Mouse (Mus musculus): Measurements from ENCODE around the gene Fgfr2. TPM values are rescaled to one million over a fixed set of nuclear protein-coding genes. Genes with fewer than 3 reads are reported as not detected.

Fgfr2 gene
- total and polyA plus RNA-seq, 2 experiments from 2014 or later, result 12.1 to 32.6 TPM

DNA sequence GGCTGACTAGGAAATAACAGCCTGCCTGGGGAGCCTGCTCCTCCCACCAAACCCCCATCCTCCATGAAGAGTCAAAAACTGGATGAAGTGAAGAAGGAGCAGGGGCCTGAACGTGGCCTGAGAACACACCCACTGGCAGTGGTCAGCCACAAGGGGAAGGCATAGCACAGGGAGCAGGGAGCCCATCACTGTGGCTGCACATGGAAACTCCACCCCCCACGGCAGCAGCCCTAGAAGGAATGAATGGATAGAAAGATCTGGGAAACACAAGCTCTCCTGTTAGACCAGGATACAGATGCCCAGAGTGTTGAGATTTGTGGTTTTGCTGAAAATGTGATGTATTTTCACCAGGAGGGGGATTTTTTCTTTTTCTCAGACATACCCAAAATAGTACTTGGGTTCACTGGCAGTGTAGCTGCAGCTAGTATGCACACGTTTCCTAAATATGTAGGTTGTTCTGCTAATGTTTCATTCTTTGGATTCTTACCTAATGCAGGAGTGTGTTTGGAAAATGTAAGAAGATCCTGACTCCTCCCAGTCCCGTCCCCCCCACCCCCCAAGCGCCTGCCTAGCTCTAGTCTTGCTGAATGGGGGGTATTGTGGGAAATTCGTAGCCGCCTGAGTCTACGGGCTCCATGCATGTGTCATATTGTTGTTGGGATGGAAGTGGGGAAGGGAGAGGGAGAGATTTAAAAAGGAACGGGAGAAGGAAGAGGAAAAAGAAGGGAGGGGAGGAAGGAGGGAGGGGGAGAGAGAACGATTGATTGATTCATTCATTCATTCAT, 749.4 kb downstream of the Fgfr2 start:
- 60% methylated on average over 10 of the region's 10 CpGs for WGBS
- DNase-seq (ENCODE audit: low spot score), result peak; percentile 59
- ATAC-seq (ENCODE audit: low FRiP score), result peak; percentile 27; the same call in 1 of the 2 replicates

DNA sequence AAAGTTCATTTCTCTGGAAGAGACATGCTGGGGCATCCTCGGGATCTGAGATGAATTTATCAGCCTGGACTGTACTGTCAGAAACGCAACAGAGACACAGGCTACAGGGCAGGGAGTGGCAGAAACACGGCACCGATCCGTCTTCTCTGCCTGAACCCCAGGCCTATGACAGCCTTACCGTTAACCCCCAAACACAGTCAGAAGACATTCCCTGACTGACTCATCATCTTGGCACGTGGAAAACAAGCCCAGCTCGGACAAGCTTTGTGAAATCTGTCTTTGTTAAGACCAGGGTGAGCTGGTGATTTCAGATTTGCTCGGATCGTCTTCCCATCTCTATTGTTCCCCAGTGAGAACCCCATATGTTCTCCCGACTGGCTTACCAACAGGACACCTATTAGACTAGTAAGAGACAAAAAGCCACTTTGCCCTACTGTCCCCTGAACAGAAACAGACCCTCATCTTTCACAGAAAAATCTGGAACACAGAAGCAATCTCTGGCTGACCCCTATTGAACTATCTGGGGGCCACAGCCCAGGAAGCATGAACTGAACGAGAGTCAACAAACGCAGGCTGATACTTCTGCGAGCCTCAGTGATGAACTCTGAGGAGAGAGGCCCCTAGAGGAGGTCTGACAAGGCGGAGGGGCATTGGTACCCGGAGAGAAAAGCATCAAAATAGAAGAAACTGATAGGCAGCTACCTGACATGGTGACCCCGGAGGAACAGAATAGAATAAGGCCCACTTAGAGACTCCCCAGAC, 750.2 kb downstream of the Fgfr2 start:
- no peaks in the 10 kb centered on the region for H3K27me3 ChIP-seq (ENCODE audit: insufficient read depth, low read length)
- H3K9me3 ChIP-seq (ENCODE audit: low read length), result no peaks in the 10 kb centered on the region
- DNase-seq (ENCODE audit: low spot score), result no peak
- H3K9ac ChIP-seq (replicated peaks; ENCODE audit: low read length, poor library complexity, severe bottlenecking), result no peak overlapping the region
- ATAC-seq (ENCODE audit: low FRiP score), result no peak
- H3K4me3 ChIP-seq (ENCODE audit: low read depth, low read length), result no peak overlapping the region
- 26% methylated on average over 17 of the region's 17 CpGs for WGBS
- no peaks in the 10 kb centered on the region for H3K36me3 ChIP-seq (ENCODE audit: insufficient read depth, low read length)
- no peak for TF ChIP-seq CTCF (IDR thresholded peaks at IDR 0.05)
- H3K4me1 ChIP-seq (ENCODE audit: insufficient read depth, low read length), result 0 out of 2 replicates have a peak, but pooled peaks cover 6% of the 10 kb centered on the region
- no peak overlapping the region for H3K4me2 ChIP-seq (ENCODE audit: low read depth, low read length, poor library complexity, severe bottlenecking)
- 0 out of 2 replicates have a peak overlapping the region, but pooled peaks have one; percentile 4 for H3K27ac ChIP-seq (ENCODE audit: low read depth, low read length)

More for the DNA sequence above, 749.4 kb downstream of the Fgfr2 start:
- H3K27ac ChIP-seq (ENCODE audit: low read depth, low read length), result no peak overlapping the region
- H3K27me3 ChIP-seq (ENCODE audit: insufficient read depth, low read length), result no peaks in the 10 kb centered on the region
- TF ChIP-seq CTCF (IDR thresholded peaks at IDR 0.05), result peak; percentile 36
- H3K9me3 ChIP-seq (ENCODE audit: low read length), result no peaks in the 10 kb centered on the region
- no peak overlapping the region for H3K4me2 ChIP-seq (ENCODE audit: low read depth, low read length, poor library complexity, severe bottlenecking)
- no peak overlapping the region for H3K4me3 ChIP-seq (ENCODE audit: low read depth, low read length)
- H3K9ac ChIP-seq (replicated peaks; ENCODE audit: low read length, poor library complexity, severe bottlenecking), result no peak overlapping the region
- H3K4me1 ChIP-seq (ENCODE audit: insufficient read depth, low read length), result 0 out of 2 replicates have a peak, but pooled peaks cover 6% of the 10 kb centered on the region
- no peaks in the 10 kb centered on the region for H3K36me3 ChIP-seq (ENCODE audit: insufficient read depth, low read length)

DNA sequence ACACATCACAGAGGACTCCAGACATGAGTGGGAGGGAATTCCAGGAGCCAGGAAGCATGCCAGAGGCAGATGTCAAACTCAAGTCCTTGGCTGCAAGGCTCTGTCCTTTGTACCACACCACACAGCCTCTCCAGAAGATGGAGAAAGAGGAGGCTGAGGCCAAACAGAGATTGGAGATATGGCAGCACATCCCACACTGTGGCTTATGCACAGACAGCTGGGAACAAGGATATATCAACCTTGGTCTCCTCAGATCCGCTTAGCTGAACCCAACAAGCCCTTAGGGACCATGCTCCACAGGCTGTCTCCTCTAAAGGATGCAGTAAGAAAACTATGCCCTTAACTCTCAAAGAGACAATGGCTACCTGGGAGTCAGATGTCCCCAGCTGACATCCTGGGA, 751.3 kb downstream of the Fgfr2 start:
- ATAC-seq (ENCODE audit: low FRiP score) (no peak), DNase-seq (ENCODE audit: low spot score) (no peak)
- H3K9me3 ChIP-seq (ENCODE audit: low read length), result no peaks in the 10 kb centered on the region
- TF ChIP-seq CTCF (IDR thresholded peaks at IDR 0.05), result no peak
- H3K4me3 ChIP-seq (ENCODE audit: low read depth, low read length), result no peak overlapping the region
- H3K4me2 ChIP-seq (ENCODE audit: low read depth, low read length, poor library complexity, severe bottlenecking), result no peak overlapping the region
- H3K4me1 ChIP-seq (ENCODE audit: insufficient read depth, low read length), result 0 out of 2 replicates have a peak, but pooled peaks cover 6% of the 10 kb centered on the region
- H3K27ac ChIP-seq (ENCODE audit: low read depth, low read length), result no peak overlapping the region
- no peaks in the 10 kb centered on the region for H3K27me3 ChIP-seq (ENCODE audit: insufficient read depth, low read length)
- H3K36me3 ChIP-seq (ENCODE audit: insufficient read depth, low read length), result no peaks in the 10 kb centered on the region
- WGBS, result 80% methylated on average over 1 of the region's 1 CpGs
- no peak overlapping the region for H3K9ac ChIP-seq (replicated peaks; ENCODE audit: low read length, poor library complexity, severe bottlenecking)

DNA sequence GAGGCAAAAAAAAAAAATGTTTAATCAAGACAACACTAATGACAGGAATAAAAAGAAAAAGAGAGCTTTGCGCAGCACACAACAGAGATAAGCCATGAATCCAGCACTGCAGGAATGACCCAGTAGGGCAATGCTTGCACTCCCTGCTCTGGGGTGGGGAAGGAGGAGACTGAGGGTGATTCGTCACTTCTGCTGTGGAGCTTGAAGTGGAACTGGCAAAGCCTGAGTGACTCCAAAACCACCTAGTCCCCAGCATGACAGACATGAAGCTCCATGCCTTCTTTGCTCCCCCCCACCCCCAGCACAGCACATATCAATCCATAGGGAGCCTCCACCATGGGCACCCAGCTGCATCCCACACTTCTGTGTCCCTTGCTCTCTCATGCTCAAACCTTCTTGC, 753.4 kb downstream of the Fgfr2 start:
- ATAC-seq (ENCODE audit: low FRiP score) (no peak), DNase-seq (ENCODE audit: low spot score) (no peak)
- Histone ChIP-seq H3K9ac (replicated peaks; ENCODE audit: low read length, poor library complexity, severe bottlenecking) (no peak overlapping the region), H3K36me3 (ENCODE audit: insufficient read depth, low read length) (no peaks in the 10 kb centered on the region), H3K27me3 (ENCODE audit: insufficient read depth, low read length) (no peaks in the 10 kb centered on the region), H3K4me3 (ENCODE audit: low read depth, low read length) (no peak overlapping the region), H3K9me3 (ENCODE audit: low read length) (no peaks in the 10 kb centered on the region), H3K4me2 (ENCODE audit: low read depth, low read length, poor library complexity, severe bottlenecking) (no peak overlapping the region), H3K4me1 (ENCODE audit: insufficient read depth, low read length) (0 out of 2 replicates have a peak, but pooled peaks cover 6% of the 10 kb centered on the region), H3K27ac (ENCODE audit: low read depth, low read length) (no peak overlapping the region)
- WGBS, result 73% methylated on average over 2 of the region's 2 CpGs
- TF ChIP-seq CTCF (IDR thresholded peaks at IDR 0.05), result no peak

DNA sequence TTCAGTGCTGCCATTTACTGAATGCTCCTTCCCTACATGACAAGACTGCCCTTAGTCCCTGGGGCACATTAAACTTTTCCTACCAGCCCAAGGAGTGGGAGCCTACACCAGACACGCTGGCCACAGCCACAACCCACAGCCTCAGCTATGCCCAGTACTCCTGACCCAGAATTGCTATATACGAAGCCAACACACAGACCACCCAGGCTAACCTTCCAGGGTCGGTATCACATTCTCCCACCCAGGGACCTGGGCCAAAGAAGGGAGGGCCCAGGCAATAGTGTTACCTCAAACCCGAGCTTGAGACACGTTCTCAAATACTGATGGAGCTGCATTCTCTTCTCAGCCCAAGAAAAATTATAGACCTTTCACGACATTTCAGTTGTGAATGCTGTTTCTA, 754.3 kb downstream of the Fgfr2 start:
- no peak for DNase-seq (ENCODE audit: low spot score)
- Histone ChIP-seq H3K4me2 (ENCODE audit: low read depth, low read length, poor library complexity, severe bottlenecking) (no peak overlapping the region), H3K9me3 (ENCODE audit: low read length) (no peaks in the 10 kb centered on the region), H3K4me1 (ENCODE audit: insufficient read depth, low read length) (0 out of 2 replicates have a peak, but pooled peaks cover 6% of the 10 kb centered on the region), H3K36me3 (ENCODE audit: insufficient read depth, low read length) (no peaks in the 10 kb centered on the region), H3K4me3 (ENCODE audit: low read depth, low read length) (no peak overlapping the region), H3K9ac (replicated peaks; ENCODE audit: low read length, poor library complexity, severe bottlenecking) (no peak overlapping the region), H3K27me3 (ENCODE audit: insufficient read depth, low read length) (no peaks in the 10 kb centered on the region), H3K27ac (ENCODE audit: low read depth, low read length) (no peak overlapping the region)
- TF ChIP-seq CTCF (IDR thresholded peaks at IDR 0.05), result no peak
- no peak for ATAC-seq (ENCODE audit: low FRiP score)
- WGBS, result 80% methylated on average over 6 of the region's 6 CpGs

DNA sequence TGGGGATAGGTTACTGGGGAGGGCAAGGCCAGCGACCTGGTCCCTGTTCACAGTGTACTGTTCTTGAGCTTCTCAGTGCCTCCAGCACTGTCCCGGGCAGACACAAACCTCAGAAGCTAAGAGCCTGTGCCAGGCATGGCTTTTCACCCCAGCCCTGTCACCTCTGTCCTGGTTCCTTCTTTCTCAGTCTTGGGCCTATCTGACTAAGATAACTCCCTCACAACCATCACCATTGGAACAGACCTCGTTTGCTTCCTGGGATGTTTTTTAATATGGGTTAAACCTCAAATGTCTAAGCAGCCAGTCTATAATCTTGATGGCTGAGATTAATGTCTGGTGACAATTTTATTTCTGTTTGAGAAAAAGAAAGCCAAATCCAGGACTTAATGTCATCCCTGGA, 755.8 kb downstream of the Fgfr2 start:
- Histone ChIP-seq H3K9me3 (ENCODE audit: low read length) (no peaks in the 10 kb centered on the region), H3K4me3 (ENCODE audit: low read depth, low read length) (no peak overlapping the region), H3K36me3 (ENCODE audit: insufficient read depth, low read length) (no peaks in the 10 kb centered on the region), H3K4me1 (ENCODE audit: insufficient read depth, low read length) (0 out of 2 replicates have a peak, but pooled peaks cover 5% of the 10 kb centered on the region), H3K27ac (ENCODE audit: low read depth, low read length) (no peak overlapping the region), H3K9ac (replicated peaks; ENCODE audit: low read length, poor library complexity, severe bottlenecking) (no peak overlapping the region), H3K27me3 (ENCODE audit: insufficient read depth, low read length) (no peaks in the 10 kb centered on the region), H3K4me2 (ENCODE audit: low read depth, low read length, poor library complexity, severe bottlenecking) (no peak overlapping the region)
- TF ChIP-seq CTCF (IDR thresholded peaks at IDR 0.05), result no peak
- no peak for DNase-seq (ENCODE audit: low spot score)
- ATAC-seq (ENCODE audit: low FRiP score), result no peak
- WGBS, result 89% methylated on average over 3 of the region's 3 CpGs

All from midbrain, postnatal 0 days (tissue).